Mouse (Mus musculus) intestine, embryonic 15.5 days (tissue): ENCODE results near the gene Sptb. TPM values are rescaled to one million over a fixed set of nuclear protein-coding genes. Genes with fewer than 3 reads are reported as not detected.

Experiments
- ATAC-seq: fragments of 200-750 bp; cut with Nextera tagmentation; 2 replicates; pipeline ENCODE4 v1.8.0; 2017; ENCODE audit warnings: moderate TSS enrichment, moderate library complexity
- H3K27ac ChIP-seq: fragments of 300-500 bp; sonication (generic); 2 replicates; pipeline ENCODE4 v1.5.1; 2015; ENCODE audit warnings: mild to moderate bottlenecking, inconsistent platforms
- H3K27me3 ChIP-seq: fragments of 300-500 bp; sonication (generic); replicated peaks from 2 replicates; pipeline ENCODE4 v1.6.1; 2015; ENCODE audit warnings: inconsistent platforms
- H3K36me3 ChIP-seq: fragments of 300-500 bp; sonication (generic); 2 replicates; pipeline ENCODE4 v1.6.1; 2015; ENCODE audit warnings: inconsistent platforms
- H3K4me1 ChIP-seq: fragments of 300-500 bp; sonication (generic); replicated peaks from 2 replicates; pipeline ENCODE4 v1.6.1; 2015; ENCODE audit warnings: inconsistent platforms
- H3K4me2 ChIP-seq: fragments of 300-500 bp; sonication (generic); replicated peaks from 2 replicates; pipeline ENCODE4 v1.6.1; 2015; ENCODE audit warnings: mild to moderate bottlenecking, inconsistent platforms
- H3K4me3 ChIP-seq: fragments of 300-500 bp; sonication (generic); replicated peaks from 2 replicates; pipeline ENCODE4 v1.5.1; 2015; ENCODE audit warnings: inconsistent platforms
- H3K9ac ChIP-seq: fragments of 300-500 bp; sonication (generic); 2 replicates; pipeline ENCODE4 v1.6.1; 2015; ENCODE audit warnings: inconsistent platforms
- H3K9me3 ChIP-seq: fragments of 300-500 bp; sonication (generic); 2 replicates; pipeline ENCODE4 v1.6.1; 2016; ENCODE audit warnings: inconsistent platforms
- WGBS: fragments of 180-500 bp; shearing (Covaris S2); methylation state at CpG from one replicate; pipeline ENCODE4 v1.1.7; 2015; 5-methylcytosine and 5-hydroxymethylcytosine counted together
- polyA plus RNA-seq: library from polyadenylated mRNA; unstranded; fragments of >200 nt; fragmentation: Nextera tagmentation; extraction: Ambion mirVana; gene quantifications from 2 replicates; pipeline ENCODE4 v1.2.1, GENCODE M21; 2015

Gene Sptb
- polyA plus RNA-seq, 1 experiment from 2014 or later, result 1.3 TPM

GRCm38 (mm10) chr12:76558206-76558605 is 152.1 kb downstream of the Sptb start:
- Histone ChIP-seq H3K36me3 (peaks cover 12% of the 10 kb centered on the region), H3K27me3 (no peaks in the 10 kb centered on the region), H3K4me3 (no peak overlapping the region), H3K9me3 (no peaks in the 10 kb centered on the region), H3K4me1 (peaks cover 41% of the 10 kb centered on the region), H3K4me2 (no peak overlapping the region), H3K27ac (peak overlapping the region; percentile 57; the same call in 1 of the 2 replicates), H3K9ac (no peak overlapping the region)
- ATAC-seq, result peak; percentile 91
- WGBS, result 59% methylated on average over 5 of the region's 5 CpGs

GRCm38 (mm10) chr12:76556745-76557389 is 153.5 kb downstream of the Sptb start:
- no peak for ATAC-seq
- no peak overlapping the region for H3K4me2 ChIP-seq
- H3K4me1 ChIP-seq, result peaks cover 53% of the 10 kb centered on the region
- no peaks in the 10 kb centered on the region for H3K27me3 ChIP-seq
- no peak overlapping the region for H3K4me3 ChIP-seq
- peaks cover 12% of the 10 kb centered on the region for H3K36me3 ChIP-seq
- WGBS, result 22% methylated on average over 6 of the region's 6 CpGs
- peak overlapping the region; percentile 57 for H3K27ac ChIP-seq
- no peaks in the 10 kb centered on the region for H3K9me3 ChIP-seq
- no peak overlapping the region for H3K9ac ChIP-seq

- no peaks in the 10 kb centered on the region for H3K27me3 ChIP-seq
- ATAC-seq, result no peak
- H3K4me2 ChIP-seq, result no peak overlapping the region
- H3K36me3 ChIP-seq, result peaks cover 12% of the 10 kb centered on the region
- H3K9ac ChIP-seq, result no peak overlapping the region
- no peak overlapping the region for H3K27ac ChIP-seq
- H3K4me3 ChIP-seq, result no peak overlapping the region
- WGBS, result 74% methylated on average over 7 of the region's 7 CpGs
- H3K9me3 ChIP-seq, result no peaks in the 10 kb centered on the region
- H3K4me1 ChIP-seq, result peaks cover 59% of the 10 kb centered on the region
These were observed 154.2 kb downstream of the Sptb start for GRCm38 (mm10) chr12:76556187-76556586.

- 0 out of 2 replicates have a peak overlapping the region, but pooled peaks have one; percentile 44 for H3K27ac ChIP-seq
- H3K36me3 ChIP-seq, result peaks cover under 1% of the 10 kb centered on the region
- H3K9me3 ChIP-seq, result no peaks in the 10 kb centered on the region
- no peak overlapping the region for H3K9ac ChIP-seq
- no peaks in the 10 kb centered on the region for H3K27me3 ChIP-seq
- ATAC-seq, result no peak
- WGBS, result 82% methylated on average over 3 of the region's 3 CpGs
- no peak overlapping the region for H3K4me3 ChIP-seq
- H3K4me2 ChIP-seq, result no peak overlapping the region
- peaks cover 66% of the 10 kb centered on the region for H3K4me1 ChIP-seq
These were observed 155.4 kb downstream of the Sptb start for GRCm38 (mm10) chr12:76554871-76555386.

- WGBS, result 75% methylated on average over 3 of the region's 3 CpGs
- H3K36me3 ChIP-seq, result no peaks in the 10 kb centered on the region
- ATAC-seq, result no peak
- no peaks in the 10 kb centered on the region for H3K27me3 ChIP-seq
- H3K4me1 ChIP-seq, result peaks cover 68% of the 10 kb centered on the region
- H3K9ac ChIP-seq, result no peak overlapping the region
- H3K4me2 ChIP-seq, result 0 out of 2 replicates have a peak overlapping the region, but pooled peaks have one; percentile 9
- 0 out of 2 replicates have a peak overlapping the region, but pooled peaks have one; percentile 44 for H3K27ac ChIP-seq
- no peaks in the 10 kb centered on the region for H3K9me3 ChIP-seq
- no peak overlapping the region for H3K4me3 ChIP-seq
These were observed 156.0 kb downstream of the Sptb start for GRCm38 (mm10) chr12:76554392-76554791.

GRCm38 (mm10) chr12:76553917-76554316 is 156.4 kb downstream of the Sptb start:
- H3K27me3 ChIP-seq, result no peaks in the 10 kb centered on the region
- WGBS, result 72% methylated on average over 7 of the region's 7 CpGs
- no peaks in the 10 kb centered on the region for H3K36me3 ChIP-seq
- no peaks in the 10 kb centered on the region for H3K9me3 ChIP-seq
- no peak overlapping the region for H3K4me3 ChIP-seq
- ATAC-seq, result no peak
- H3K27ac ChIP-seq, result no peak overlapping the region
- H3K4me1 ChIP-seq, result peaks cover 72% of the 10 kb centered on the region
- H3K9ac ChIP-seq, result no peak overlapping the region
- H3K4me2 ChIP-seq, result 0 out of 2 replicates have a peak overlapping the region, but pooled peaks have one; percentile 9

- Histone ChIP-seq H3K9ac (no peak overlapping the region), H3K4me1 (peaks cover 82% of the 10 kb centered on the region), H3K27me3 (no peaks in the 10 kb centered on the region), H3K4me3 (no peak overlapping the region), H3K9me3 (no peaks in the 10 kb centered on the region), H3K4me2 (no peak overlapping the region), H3K36me3 (no peaks in the 10 kb centered on the region), H3K27ac (peak overlapping the region; percentile 73)
- 81% methylated on average over 4 of the region's 4 CpGs for WGBS
- no peak for ATAC-seq
These were observed 157.4 kb downstream of the Sptb start for GRCm38 (mm10) chr12:76552958-76553357.

GRCm38 (mm10) chr12:76552321-76552720 is 158.0 kb downstream of the Sptb start:
- Histone ChIP-seq H3K9ac (no peak overlapping the region), H3K4me2 (no peak overlapping the region; the same call in 1 of the 2 replicates), H3K4me3 (no peak overlapping the region), H3K36me3 (no peaks in the 10 kb centered on the region), H3K9me3 (no peaks in the 10 kb centered on the region), H3K27me3 (no peaks in the 10 kb centered on the region), H3K4me1 (peaks cover 84% of the 10 kb centered on the region), H3K27ac (peak overlapping the region; percentile 73)
- peak; percentile 84 for ATAC-seq
- WGBS, result 20% methylated on average over 8 of the region's 8 CpGs

- H3K9me3 ChIP-seq, result no peaks in the 10 kb centered on the region
- no peak overlapping the region for H3K4me3 ChIP-seq
- ATAC-seq, result no peak
- H3K27ac ChIP-seq, result no peak overlapping the region
- no peaks in the 10 kb centered on the region for H3K27me3 ChIP-seq
- WGBS, result 83% methylated on average over 3 of the region's 3 CpGs
- no peaks in the 10 kb centered on the region for H3K36me3 ChIP-seq
- H3K4me2 ChIP-seq, result no peak overlapping the region
- H3K4me1 ChIP-seq, result peaks cover 79% of the 10 kb centered on the region
- H3K9ac ChIP-seq, result no peak overlapping the region
These were observed 161.1 kb downstream of the Sptb start for GRCm38 (mm10) chr12:76549203-76549602.

- 22% methylated on average over 7 of the region's 7 CpGs for WGBS
- no peaks in the 10 kb centered on the region for H3K27me3 ChIP-seq
- H3K4me2 ChIP-seq, result peak overlapping the region; percentile 52
- H3K36me3 ChIP-seq, result no peaks in the 10 kb centered on the region
- 0 out of 2 replicates have a peak overlapping the region, but pooled peaks have one; percentile 15 for H3K9ac ChIP-seq
- H3K27ac ChIP-seq, result peak overlapping the region; percentile 88
- ATAC-seq, result no peak
- no peaks in the 10 kb centered on the region for H3K9me3 ChIP-seq
- H3K4me3 ChIP-seq, result no peak overlapping the region
- H3K4me1 ChIP-seq, result peaks cover 70% of the 10 kb centered on the region
These were observed 162.3 kb downstream of the Sptb start for GRCm38 (mm10) chr12:76548082-76548423.

GRCm38 (mm10) chr12:76547409-76548081 is 162.8 kb downstream of the Sptb start:
- H3K27me3 ChIP-seq, result no peaks in the 10 kb centered on the region
- 37% methylated on average over 13 of the region's 13 CpGs for WGBS
- peaks cover 65% of the 10 kb centered on the region for H3K4me1 ChIP-seq
- peak overlapping the region; percentile 88 for H3K27ac ChIP-seq
- H3K4me2 ChIP-seq, result peak overlapping the region; percentile 52
- ATAC-seq, result peak; percentile 85
- H3K4me3 ChIP-seq, result peak overlapping the region; percentile 14; the same call in 1 of the 2 replicates
- no peaks in the 10 kb centered on the region for H3K9me3 ChIP-seq
- peak overlapping the region; percentile 22; the same call in 1 of the 2 replicates for H3K9ac ChIP-seq
- no peaks in the 10 kb centered on the region for H3K36me3 ChIP-seq

- peak overlapping the region; percentile 22 for H3K9ac ChIP-seq
- no peaks in the 10 kb centered on the region for H3K9me3 ChIP-seq
- peak overlapping the region; percentile 88 for H3K27ac ChIP-seq
- peak overlapping the region; percentile 14 for H3K4me3 ChIP-seq
- peak overlapping the region; percentile 52 for H3K4me2 ChIP-seq
- peaks cover 58% of the 10 kb centered on the region for H3K4me1 ChIP-seq
- no peaks in the 10 kb centered on the region for H3K27me3 ChIP-seq
- 17% methylated on average over 28 of the region's 28 CpGs for WGBS
- no peaks in the 10 kb centered on the region for H3K36me3 ChIP-seq
- ATAC-seq, result no peak; the same call in 1 of the 2 replicates
These were observed 163.7 kb downstream of the Sptb start for GRCm38 (mm10) chr12:76546383-76547276.
